ENCODE assay signal across 13 mouse cellular contexts in the genomic region with DNA sequence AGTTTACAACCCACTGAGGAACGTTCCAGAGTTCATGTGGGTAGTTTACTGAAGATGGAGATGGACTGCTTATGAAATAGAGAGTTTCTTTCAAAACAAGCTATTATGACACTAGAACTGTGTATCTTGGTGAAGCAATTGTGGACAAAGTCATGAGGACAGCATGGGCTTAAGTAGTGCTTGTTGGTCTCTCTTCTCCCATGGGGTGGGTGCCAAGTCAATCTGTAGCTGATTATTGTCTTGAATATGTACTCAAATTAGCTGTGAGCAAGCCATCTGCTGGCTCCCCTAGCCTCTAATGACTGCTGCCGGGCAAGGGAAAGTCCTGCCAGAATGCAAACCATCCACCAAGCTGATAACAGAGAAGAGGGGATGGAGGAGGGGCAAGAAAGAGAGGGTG. TPM values are rescaled to one million over a fixed set of nuclear protein-coding genes. Genes with fewer than 3 reads are reported as not detected.
DNase-seq lines count a peak whose midpoint lies in the region; ATAC-seq and TF ChIP-seq lines count a peak whose summit lies in the region.
"Had no signal": no experiment of that assay in that cellular context is flagged by ENCODE, and none has a peak within 500 bp of the region (broad histone marks: within the 10 kb centered on the region; RNA-seq: fewer than 3 reads in every experiment).

No protein-coding gene starts in this region.

- peak overlapping the region; percentile 73 for H3K27ac ChIP-seq in liver, postnatal 0 days (ENCODE audit: low read depth)
- no peak overlapping the region for H3K27ac ChIP-seq in midbrain, embryonic 13.5 days
- H3K27ac ChIP-seq: embryonic facial prominence, embryonic 15.5 days; limb, embryonic 10.5 days had no signal

- H3K4me2 ChIP-seq in liver, postnatal 0 days (ENCODE audit: low read depth, low read length), result no peak overlapping the region; the same call in 1 of the 2 replicates
- H3K4me2 ChIP-seq in midbrain, embryonic 13.5 days (replicated peaks), result no peak overlapping the region
- H3K4me2 ChIP-seq: embryonic facial prominence, embryonic 15.5 days had no signal

- H3K27me3 ChIP-seq in liver, postnatal 0 days (ENCODE audit: insufficient read depth, low read length), result no peaks in the 10 kb centered on the region
- no peaks in the 10 kb centered on the region for H3K27me3 ChIP-seq in midbrain, embryonic 13.5 days
- H3K27me3 ChIP-seq: CH12.LX; embryonic facial prominence, embryonic 15.5 days had no signal

- 0 out of 2 replicates have a peak, but pooled peaks cover 2% of the 10 kb centered on the region for H3K36me3 ChIP-seq in liver, postnatal 0 days (replicated peaks; ENCODE audit: insufficient read depth, low read length)
- H3K36me3 ChIP-seq in midbrain, embryonic 13.5 days, result no peaks in the 10 kb centered on the region
- H3K36me3 ChIP-seq: embryonic facial prominence, embryonic 15.5 days had no signal

- ATAC-seq in liver, postnatal 0 days, result peak; percentile 81
- no peak for ATAC-seq in midbrain, embryonic 13.5 days
- ATAC-seq: intestine, postnatal 0 days had no signal

- H3K4me1 ChIP-seq in liver, postnatal 0 days (ENCODE audit: insufficient read depth), result peaks cover 40% of the 10 kb centered on the region
- peaks cover 24% of the 10 kb centered on the region for H3K4me1 ChIP-seq in midbrain, embryonic 13.5 days (replicated peaks)

- no peak for TF ChIP-seq CTCF in liver, postnatal 0 days (IDR thresholded peaks at IDR 0.05; ENCODE audit: low read depth)

- 29% methylated on average over 2 of the region's 2 CpGs for WGBS in liver, postnatal 0 days (ENCODE audit: insufficient replicate concordance)
- 63% methylated on average over 2 of the region's 2 CpGs for WGBS in midbrain, embryonic 13.5 days

- no peaks in the 10 kb centered on the region for H3K9me3 ChIP-seq in liver, postnatal 0 days (ENCODE audit: low read length)
- no peaks in the 10 kb centered on the region for H3K9me3 ChIP-seq in midbrain, embryonic 13.5 days
- H3K9me3 ChIP-seq: embryonic facial prominence, embryonic 15.5 days; limb, embryonic 10.5 days had no signal

- DNase-seq in heart, adult 9 months (ENCODE audit: low spot score in 2 of 2), result peak; percentile 34 to 37
- DNase-seq in heart, postnatal 4 days, result no peak
- DNase-seq in liver, postnatal 0 days, result no peak
- no peak for DNase-seq in liver
- DNase-seq in cerebellum, postnatal 10 days, result peak; percentile 89 to 92
- DNase-seq in lung, postnatal 10 days, result peak; percentile 74
- DNase-seq: adrenal gland, postnatal 36 days; thymus, adult 2 months had no signal

- peak; percentile 49 for TF ChIP-seq EP300 in liver, postnatal 0 days (IDR thresholded peaks at IDR 0.05; ENCODE audit: low read depth)

- H3K4me3 ChIP-seq in liver, postnatal 0 days (ENCODE audit: low read depth, low read length), result no peak overlapping the region
- H3K4me3 ChIP-seq in midbrain, embryonic 13.5 days (replicated peaks), result no peak overlapping the region
- H3K4me3 ChIP-seq: embryonic facial prominence, embryonic 15.5 days; limb, embryonic 10.5 days had no signal

- no peak overlapping the region for H3K9ac ChIP-seq in liver, postnatal 0 days (replicated peaks)
- H3K9ac ChIP-seq in midbrain, embryonic 13.5 days (replicated peaks), result no peak overlapping the region
- H3K9ac ChIP-seq: embryonic facial prominence, embryonic 15.5 days had no signal

RNA-seq across cellular contexts. Expression of gene Dapk1, which starts 58.3 kb away (rescaled TPM):
- total RNA-seq in heart, postnatal 4 days (2021), result 10 to 100 TPM; 15.9 to 22.7 TPM
- 9.7 and 10.1 TPM in 2 replicates for polyA plus RNA-seq in liver, postnatal 0 days (2015; fragmentation: Nextera tagmentation; extraction: Ambion mirVana)
- polyA plus RNA-seq in midbrain, embryonic 13.5 days (2015; fragmentation: Nextera tagmentation; extraction: Ambion mirVana), result 35.1 and 38.4 TPM in 2 replicates
- total RNA-seq: CH12.LX had no signal

Comparison
In these comparisons a context has a peak if more than half of its experiments do, and no peak if none do; other contexts are left out.
1. DNase-seq: peak in heart, adult 9 months (2 of 2), cerebellum, postnatal 10 days (2 of 2) and lung, postnatal 10 days (single experiment); none in heart, postnatal 4 days (single experiment), liver, postnatal 0 days (single experiment) and liver (single experiment).